Mouse (Mus musculus) heart, adult 2 months (tissue): ENCODE measurements around the gene Rnf7. TPM values are rescaled to one million over a fixed set of nuclear protein-coding genes. Genes with fewer than 3 reads are reported as not detected.

Source experiments
- DNase-seq, 2 experiments: peaks; one replicate each; pipeline ENCODE4 v3.0.0; 2021
- H3K27ac ChIP-seq: fragments of 200-600 bp; 2 replicates; pipeline ENCODE4 v1.8.1; 2022
- H3K27me3 ChIP-seq: fragments of 200-500 bp; 2 replicates; pipeline ENCODE4 v1.6.1; 2012; ENCODE audit warnings: mild to moderate bottlenecking, low read length, inconsistent platforms, mixed read lengths; ENCODE audit not compliant: control insufficient read depth, insufficient read depth
- H3K36me3 ChIP-seq: fragments of 200-500 bp; 2 replicates; pipeline ENCODE4 v1.6.1; 2012; ENCODE audit warnings: low read length, inconsistent platforms; ENCODE audit not compliant: control insufficient read depth, insufficient read depth
- H3K4me1 ChIP-seq: fragments of 200-500 bp; 2 replicates; pipeline ENCODE4 v1.6.1; 2011; ENCODE audit warnings: low read length; ENCODE audit not compliant: control insufficient read depth, insufficient read depth
- H3K4me3 ChIP-seq: fragments of 200-600 bp; 2 replicates; pipeline ENCODE4 v1.8.1; 2022
- H3K79me2 ChIP-seq: fragments of 200-500 bp; replicated peaks from 2 replicates; pipeline ENCODE4 v1.6.1; 2012; ENCODE audit warnings: mild to moderate bottlenecking, inconsistent platforms, low read length, moderate library complexity, mixed read lengths; ENCODE audit not compliant: control insufficient read depth, insufficient read depth
- H3K9ac ChIP-seq: fragments of 200-500 bp; 2 replicates; pipeline ENCODE4 v1.6.1; 2012; ENCODE audit warnings: low read depth, mild to moderate bottlenecking, control low read depth, inconsistent platforms, low read length, mixed read lengths
- CTCF ChIP-seq: fragments of 200-600 bp; IDR thresholded peaks from 2 replicates; pipeline ENCODE4 v1.8.1; 2022; ENCODE audit warnings: antibody characterized with exemption, mild to moderate bottlenecking, moderate library complexity
- EP300 ChIP-seq: fragments of 200-500 bp; IDR thresholded peaks from 2 replicates; pipeline ENCODE4 v1.6.1; 2011; ENCODE audit warnings: low read depth, low read length, control low read depth; ENCODE audit not compliant: insufficient read depth
- POLR2A ChIP-seq: fragments of 200-500 bp; IDR thresholded peaks from 2 replicates; pipeline ENCODE4 v1.6.1; 2011; ENCODE audit warnings: mild to moderate bottlenecking, low read depth, low read length, control low read depth; ENCODE audit not compliant: insufficient read depth
- WGBS: fragments of 180-500 bp; shearing (Covaris S2); methylation state at CpG from one replicate; pipeline ENCODE4 v1.1.7; 2018; 5-methylcytosine and 5-hydroxymethylcytosine counted together
- intact Hi-C: fragments of 180-260 bp; cut with DNase I; formaldehyde crosslinking; loops from one replicate; pipeline ENCODE4 v1.15.1; 2025
- polyA plus RNA-seq: library from polyadenylated mRNA; depleted of rRNA; stranded (reverse); fragments of >200 nt; gene quantifications from 2 replicates; pipeline ENCODE4 v1.2.3, GENCODE M21; 2012
- total RNA-seq, 2 experiments: library from RNA; stranded (reverse); gene quantifications; 2 replicates each; pipeline ENCODE4 v1.2.3; 2021

The Rnf7 gene
- total and polyA plus RNA-seq, 3 experiments: 75.8 to 197 (median 84.5) TPM

DNA sequence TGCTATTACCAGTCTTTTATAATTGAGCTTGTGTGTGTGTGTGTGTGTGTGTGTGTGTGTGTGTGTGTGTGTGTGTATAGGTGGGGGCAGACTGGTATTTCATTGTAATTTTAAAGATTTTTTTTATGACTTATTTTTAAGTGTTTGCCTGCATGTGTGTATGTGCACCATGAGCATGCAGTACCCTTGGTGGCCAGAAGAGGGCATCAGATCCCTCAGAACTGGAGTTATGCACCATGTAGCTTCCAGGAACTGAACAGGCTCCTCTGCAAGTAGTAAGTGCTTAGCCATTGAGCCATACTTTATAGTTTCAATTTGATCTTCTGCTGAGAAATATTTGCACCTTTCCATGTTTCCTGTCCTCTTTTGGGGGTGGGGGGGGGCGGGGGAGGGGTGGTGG is 16.9 kb downstream of the Rnf7 start:
- TF ChIP-seq EP300 (no peak), POLR2A (no peak), CTCF (peak; percentile 38)
- Histone ChIP-seq H3K27ac (no peak overlapping the region), H3K36me3 (no peaks in the 10 kb centered on the region), H3K4me1 (no peaks in the 10 kb centered on the region), H3K27me3 (no peaks in the 10 kb centered on the region), H3K79me2 (no peaks in the 10 kb centered on the region), H3K4me3 (no peak overlapping the region), H3K9ac (no peak overlapping the region)
- 50% methylated on average over 1 of the region's 1 CpGs for WGBS
- intact Hi-C loops: no loop called here
- no peak for DNase-seq

DNA sequence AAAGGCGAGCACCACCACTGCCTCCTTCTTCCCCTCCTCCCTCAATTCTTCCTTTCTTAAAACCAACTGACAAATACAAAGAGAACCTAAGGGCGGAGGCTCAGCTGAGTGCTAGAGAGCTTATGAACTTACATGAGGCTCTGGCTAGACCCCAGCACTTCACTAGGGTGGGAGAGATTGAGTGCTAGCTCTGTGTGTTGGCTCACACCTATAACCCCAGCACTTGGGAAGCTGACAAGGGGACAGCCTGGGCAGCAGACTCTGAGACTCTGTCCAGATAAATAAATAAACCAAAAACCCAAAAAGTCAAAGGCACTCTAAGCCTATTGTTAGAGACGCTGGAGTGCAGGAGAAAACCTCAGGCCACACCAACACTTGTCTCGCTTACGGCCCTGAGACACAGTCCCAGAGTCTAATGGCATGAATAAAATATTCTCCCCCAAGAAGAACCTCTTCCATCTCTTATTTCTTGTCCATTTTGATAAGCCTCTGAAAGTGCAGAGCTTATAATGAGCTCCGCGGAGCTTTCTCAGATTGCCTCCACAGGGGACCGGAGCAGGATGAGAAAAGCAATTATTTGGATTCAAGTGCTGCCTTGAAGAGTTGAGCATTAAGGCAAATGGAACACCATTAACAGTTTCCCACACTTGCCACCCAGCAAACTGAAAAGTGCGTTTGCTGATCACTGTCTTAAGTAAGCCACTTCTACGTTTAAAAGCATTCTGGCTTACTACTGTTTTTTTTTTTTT is 18.2 kb downstream of the Rnf7 start:
- WGBS: 88% methylated on average over 10 of the region's 10 CpGs
- no peaks in the 10 kb centered on the region for H3K79me2 ChIP-seq

DNA sequence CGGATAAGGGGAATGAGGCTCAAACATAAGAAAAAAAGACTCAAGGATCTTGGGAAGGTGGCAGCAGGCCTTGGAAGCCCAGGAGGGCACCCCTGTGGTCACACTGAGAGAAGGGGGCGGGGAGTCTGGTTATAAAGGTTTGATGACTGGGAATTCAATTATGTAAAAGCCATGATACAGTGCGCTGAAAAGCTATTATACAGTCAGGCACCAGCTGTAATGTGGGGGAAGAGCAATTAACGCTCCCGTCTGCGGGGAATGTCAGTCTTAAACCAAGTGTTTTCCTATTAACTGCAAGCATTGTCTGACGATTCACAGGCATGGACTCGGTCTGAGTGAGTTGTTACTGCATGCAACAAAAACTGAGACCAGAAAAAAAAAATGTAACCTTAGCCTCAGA is 22.9 kb downstream of the Rnf7 start:
- Histone ChIP-seq H3K9ac (no peak overlapping the region), H3K4me3 (no peak overlapping the region), H3K79me2 (no peaks in the 10 kb centered on the region), H3K36me3 (no peaks in the 10 kb centered on the region), H3K4me1 (no peaks in the 10 kb centered on the region; the same call in 1 of the 2 replicates), H3K27me3 (no peaks in the 10 kb centered on the region), H3K27ac (no peak overlapping the region)
- no peak for TF ChIP-seq EP300
- TF ChIP-seq CTCF: no peak
- TF ChIP-seq POLR2A: no peak
- intact Hi-C loops: no loop called here
- 83% methylated on average over 8 of the region's 8 CpGs for WGBS
- no peak for DNase-seq

More for the DNA sequence above, 18.2 kb downstream of the Rnf7 start:
- H3K4me1 ChIP-seq: no peaks in the 10 kb centered on the region
- H3K4me3 ChIP-seq: no peak overlapping the region
- H3K9ac ChIP-seq: no peak overlapping the region
- no peaks in the 10 kb centered on the region for H3K36me3 ChIP-seq
- intact Hi-C loops: no loop called here
- no peak overlapping the region for H3K27ac ChIP-seq
- no peaks in the 10 kb centered on the region for H3K27me3 ChIP-seq
- DNase-seq: no peak
- TF ChIP-seq POLR2A: no peak
- no peak for TF ChIP-seq EP300
- TF ChIP-seq CTCF: no peak

DNA sequence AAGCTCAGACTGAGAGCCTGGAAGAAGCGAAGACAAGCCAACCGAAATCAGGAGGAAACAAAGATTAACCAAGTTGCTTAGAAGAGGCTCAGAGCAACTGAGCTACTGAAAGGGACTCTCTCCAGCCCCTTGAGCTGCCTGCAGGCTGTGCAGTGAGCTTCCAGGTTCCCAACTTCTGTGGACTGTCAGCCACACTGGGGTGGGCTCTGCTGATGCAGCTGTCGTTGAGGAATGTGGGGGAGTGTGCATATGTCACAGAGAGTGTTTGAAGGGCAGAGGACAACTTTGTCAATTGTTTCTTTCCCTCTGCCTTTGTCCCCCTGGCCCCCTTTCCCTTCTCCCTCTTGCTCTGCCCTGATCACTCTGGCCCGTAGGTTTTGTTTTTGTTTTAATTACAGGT is 25.5 kb downstream of the Rnf7 start:
- H3K27ac ChIP-seq: no peak overlapping the region
- no peaks in the 10 kb centered on the region for H3K36me3 ChIP-seq
- no peaks in the 10 kb centered on the region for H3K27me3 ChIP-seq
- H3K9ac ChIP-seq: no peak overlapping the region
- H3K4me3 ChIP-seq: no peak overlapping the region
- H3K4me1 ChIP-seq: no peaks in the 10 kb centered on the region; the same call in 1 of the 2 replicates
- TF ChIP-seq CTCF (no peak), EP300 (no peak), POLR2A (no peak)
- DNase-seq: no peak
- no peaks in the 10 kb centered on the region for H3K79me2 ChIP-seq
- 83% methylated on average over 4 of the region's 4 CpGs for WGBS
- intact Hi-C loops: no loop called here

DNA sequence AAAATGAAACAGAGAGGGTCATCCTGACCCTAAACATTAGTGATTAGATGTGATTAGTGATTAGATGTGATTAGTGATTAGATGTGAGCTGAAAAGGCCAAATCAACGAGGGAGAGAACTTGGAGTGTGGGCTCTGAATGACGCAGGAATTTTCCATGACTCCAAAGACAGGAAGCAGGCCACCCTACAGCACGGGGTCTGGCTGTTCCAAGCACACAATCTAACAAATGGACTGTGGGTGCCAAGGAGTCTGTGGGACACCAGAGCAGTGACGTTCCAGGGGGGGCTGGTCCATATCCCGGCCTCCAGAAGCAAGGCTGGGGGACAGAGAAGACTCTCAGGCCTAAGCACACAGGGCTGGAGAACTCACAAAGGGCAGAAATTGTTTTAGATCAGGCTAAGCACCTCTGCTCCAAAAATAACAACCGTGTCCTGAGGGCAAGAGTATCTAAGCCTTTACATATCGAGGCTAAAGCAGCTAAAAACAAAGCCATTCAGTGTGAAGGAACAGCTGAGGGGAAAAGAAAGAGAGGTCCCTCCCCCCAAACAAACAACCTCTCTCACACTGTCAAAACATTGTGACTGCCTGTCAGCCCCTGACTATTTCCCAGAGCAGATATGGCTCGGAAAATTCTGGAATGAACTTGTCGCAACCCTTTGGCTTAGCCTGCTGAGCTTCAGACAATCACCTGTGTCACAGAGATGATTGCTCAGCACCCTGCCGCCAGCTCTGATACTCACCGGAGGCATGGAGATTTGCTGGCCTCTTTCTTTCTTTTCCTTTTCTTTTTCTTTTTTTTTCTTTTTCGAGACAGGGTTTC is 27.4 kb downstream of the Rnf7 start:
- WGBS: 27% methylated on average over 12 of the region's 12 CpGs
- peak in 1 of 2 experiments; percentile 22 for DNase-seq
- Histone ChIP-seq H3K36me3 (no peaks in the 10 kb centered on the region), H3K27ac (peak overlapping the region; percentile 43), H3K27me3 (no peaks in the 10 kb centered on the region), H3K9ac (no peak overlapping the region), H3K4me1 (no peaks in the 10 kb centered on the region; the same call in 1 of the 2 replicates), H3K79me2 (no peaks in the 10 kb centered on the region), H3K4me3 (no peak overlapping the region)
- TF ChIP-seq POLR2A (no peak), EP300 (peak; percentile 58; the same call in 1 of the 2 replicates), CTCF (no peak)
- intact Hi-C loops: no loop called here

DNA sequence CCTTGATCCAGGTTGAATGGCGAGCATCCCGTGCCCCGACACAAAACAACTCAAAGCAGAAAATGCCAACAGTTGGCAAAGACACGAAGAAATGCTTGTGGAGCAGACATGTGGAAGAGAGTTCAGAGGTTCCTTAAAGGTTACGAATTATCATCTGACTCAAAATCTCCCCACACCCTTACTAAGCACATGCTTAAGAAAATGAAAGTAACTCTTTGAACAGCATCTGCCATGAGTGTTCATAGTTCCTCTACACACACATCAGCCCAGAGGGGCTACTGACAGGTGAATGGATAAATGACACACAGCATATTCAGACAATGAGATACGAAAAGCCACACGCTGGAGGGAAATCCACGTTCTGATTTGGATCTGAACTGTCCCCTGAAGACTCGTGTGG is 29.0 kb downstream of the Rnf7 start:
- Histone ChIP-seq H3K4me1 (no peaks in the 10 kb centered on the region; the same call in 1 of the 2 replicates), H3K9ac (no peak overlapping the region), H3K4me3 (no peak overlapping the region), H3K27ac (no peak overlapping the region), H3K36me3 (no peaks in the 10 kb centered on the region), H3K79me2 (no peaks in the 10 kb centered on the region), H3K27me3 (no peaks in the 10 kb centered on the region)
- DNase-seq: no peak
- TF ChIP-seq EP300 (no peak), POLR2A (no peak), CTCF (no peak)
- intact Hi-C loops: no loop called here
- 86% methylated on average over 9 of the region's 9 CpGs for WGBS
